Mouse (Mus musculus) megakaryocyte, embryonic 14.5 days (primary cell): ENCODE results near the gene Rgs12.

ENCODE experiments used
- FLI1 ChIP-seq: IDR thresholded peaks from 2 replicates; pipeline ENCODE4 v1.6.1; 2012; ENCODE audit warnings: low read length, inconsistent platforms, mixed read lengths
- GATA1 ChIP-seq: IDR thresholded peaks from 3 replicates; pipeline ENCODE4 v1.6.1; 2012; ENCODE audit warnings: mixed read lengths, low read length, inconsistent platforms, borderline replicate concordance

GRCm38 (mm10) chr5:34918785-34919184 is 30.5 kb upstream of the Rgs12 start:
- TF ChIP-seq GATA1 (no peak), FLI1 (no peak)
